Mouse (Mus musculus) E14TG2a.4 (cell line): ENCODE data around the gene Plpp6.

ENCODE experiments used
- CTCF ChIP-seq: conservative IDR thresholded peaks from 2 replicates; pipeline ENCODE4 v1.5.1; 2014; ENCODE audit warnings: low read length
- NANOG ChIP-seq: IDR thresholded peaks from 2 replicates; pipeline ENCODE4 v1.6.1; 2014; ENCODE audit warnings: borderline replicate concordance, low read length, mixed read lengths

- TF ChIP-seq CTCF (no peak), NANOG (no peak)
Observed at GRCm38 (mm10) chr19:28914598-28914997, 49.2 kb upstream of the Plpp6 start.
